Mouse (Mus musculus) testis, adult 10 weeks (tissue): Measurements from ENCODE around the gene Gm20834. TPM values are rescaled to one million over a fixed set of nuclear protein-coding genes. Genes with fewer than 3 reads are reported as not detected.

Experiments used
- polyA plus RNA-seq: library from polyadenylated mRNA; stranded (reverse); fragments of 350-450 nt; fragmentation: Illumina TruSeq; extraction: RNeasy Lipid Tissue Mini Kit (QIAGEN cat#74804); gene quantifications from one replicate; pipeline ENCODE4 v1.2.3, GENCODE M21; 2014; ENCODE audit warnings: low read depth, low replicate concordance

Gene Gm20834
- not detected for polyA plus RNA-seq

DNA sequence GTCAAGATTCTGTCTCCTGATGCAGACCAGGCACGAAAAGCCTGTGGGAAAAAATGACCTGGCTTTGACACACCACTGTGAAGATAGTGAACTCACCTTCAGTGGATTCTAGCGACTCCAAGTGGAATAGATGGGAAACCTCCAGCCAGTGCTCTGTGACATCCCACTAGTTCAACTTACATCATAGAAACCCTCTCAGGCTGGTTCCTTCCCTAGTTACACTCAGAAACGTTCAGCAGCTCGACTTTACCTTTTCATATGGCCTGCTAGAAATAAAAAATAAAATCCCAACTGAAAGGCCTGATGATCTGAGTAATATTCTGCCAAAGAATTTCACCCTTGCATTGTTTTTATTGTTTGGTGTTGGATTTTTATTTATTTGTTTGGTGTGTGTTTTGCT lies at the start of gene Gm20834:
Gene Gm20834 (minus strand): TSS at position 101 of the 400 bp plus-strand sequence.

Other genes with a start within 250 kb of the Gm20834 start
- 4.1 TPM for gene Gm21310, start 177.4 kb downstream of the Gm20834 start, polyA plus RNA-seq
- 13.1 TPM for gene Gm28510, start 88.1 kb upstream of the Gm20834 start, polyA plus RNA-seq
- 5.5 TPM for gene Gm20737, start 211.5 kb upstream of the Gm20834 start, polyA plus RNA-seq
- gene Gm21775, start 228.9 kb upstream of the Gm20834 start, polyA plus RNA-seq, result not detected